Mouse (Mus musculus): ENCODE results near the gene Gm10322. TPM values are rescaled to one million over a fixed set of nuclear protein-coding genes. Genes with fewer than 3 reads are reported as not detected.

Gm10322 gene
- polyA plus RNA-seq, 1 experiment from 2014 or later = not detected

DNA sequence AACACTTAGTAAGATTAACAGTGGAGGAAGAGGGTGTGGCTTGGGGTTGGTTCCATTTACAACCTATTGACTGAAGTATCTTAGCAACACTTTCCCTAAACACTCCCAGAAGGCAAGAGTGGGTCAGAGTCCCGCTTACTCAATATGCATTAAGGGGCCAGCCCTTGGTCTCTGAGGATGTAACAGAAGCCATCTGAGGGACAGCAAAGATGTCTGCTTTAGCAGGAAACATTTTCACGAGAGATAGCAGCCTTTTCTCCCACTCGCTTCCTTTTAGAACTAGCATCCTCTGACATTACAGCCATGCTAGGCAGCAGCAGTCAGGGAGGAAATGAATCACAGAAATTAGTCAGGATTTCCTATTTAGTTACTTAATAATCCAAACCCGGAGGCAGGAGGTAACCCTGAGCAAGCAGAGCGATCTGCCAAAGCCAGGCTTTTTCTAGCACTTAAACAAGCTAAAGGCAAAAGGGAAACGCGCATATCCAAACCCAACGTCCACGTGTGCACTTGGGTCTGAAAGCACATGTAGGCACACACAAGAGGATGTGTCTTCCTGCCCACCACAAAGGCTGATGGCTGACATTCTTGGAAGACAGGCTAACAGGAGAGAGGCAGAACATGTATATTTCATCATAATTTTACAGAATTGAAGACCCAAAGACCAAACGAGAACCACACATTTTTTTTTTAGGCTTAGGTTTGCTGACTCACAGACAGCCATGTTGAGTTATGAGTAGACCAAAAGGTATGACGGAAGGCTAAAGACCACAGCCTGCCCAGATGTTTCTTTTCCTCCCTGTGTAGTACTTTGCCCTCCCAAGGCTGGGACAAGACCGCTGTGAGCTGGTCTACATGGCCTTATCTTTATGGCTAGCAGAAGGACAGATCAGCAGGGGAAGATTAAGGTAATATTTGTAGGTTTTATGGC lies 37.7 kb upstream of the Gm10322 start:
- H3K4me1 ChIP-seq (replicated peaks; ENCODE audit: control insufficient read depth, insufficient read depth, low read length) = 0 out of 2 replicates have a peak, but pooled peaks cover 7% of the 10 kb centered on the region
- H3K9ac ChIP-seq = no peak overlapping the region
- no peak for ATAC-seq (ENCODE audit: low FRiP score)
- H3K9me3 ChIP-seq (ENCODE audit: control insufficient read depth, low read length) = peaks cover 12% of the 10 kb centered on the region
- no peaks in the 10 kb centered on the region for H3K27me3 ChIP-seq (ENCODE audit: control insufficient read depth, insufficient read depth, low read length)
- H3K36me3 ChIP-seq (replicated peaks; ENCODE audit: control insufficient read depth, insufficient read depth) = no peaks in the 10 kb centered on the region
- DNase-seq (ENCODE audit: low spot score) = no peak
- H3K4me3 ChIP-seq (replicated peaks; ENCODE audit: low read length) = no peak overlapping the region
- 63% methylated on average over 12 of the region's 12 CpGs for WGBS
- no peak overlapping the region for H3K4me2 ChIP-seq (replicated peaks)
- no peak overlapping the region for H3K27ac ChIP-seq

DNA sequence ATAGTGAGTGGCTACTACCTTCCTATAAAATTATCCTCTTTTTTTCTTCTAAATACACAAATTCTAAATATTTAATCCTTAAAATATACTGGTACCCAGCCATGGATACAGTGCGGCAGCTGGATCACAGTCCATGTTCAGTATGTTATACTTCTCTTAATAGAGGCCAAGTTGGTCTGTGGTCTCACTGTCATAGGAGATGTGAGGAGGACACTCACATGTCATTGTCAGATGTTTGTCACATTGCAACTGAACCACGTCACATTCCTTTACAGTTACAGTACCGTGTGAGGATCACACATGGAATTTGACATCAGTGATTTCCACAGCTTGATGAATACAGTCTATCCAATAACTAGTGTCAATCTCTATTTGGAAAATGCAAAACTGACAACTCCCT lies 36.2 kb upstream of the Gm10322 start:
- no peaks in the 10 kb centered on the region for H3K27me3 ChIP-seq (ENCODE audit: control insufficient read depth, insufficient read depth, low read length)
- H3K9me3 ChIP-seq (ENCODE audit: control insufficient read depth, low read length) = no peaks in the 10 kb centered on the region
- no peak overlapping the region for H3K4me3 ChIP-seq (replicated peaks; ENCODE audit: low read length)
- no peak overlapping the region for H3K27ac ChIP-seq
- H3K36me3 ChIP-seq (replicated peaks; ENCODE audit: control insufficient read depth, insufficient read depth) = no peaks in the 10 kb centered on the region
- ATAC-seq (ENCODE audit: low FRiP score) (no peak), DNase-seq (ENCODE audit: low spot score) (no peak)
- 0 out of 2 replicates have a peak, but pooled peaks cover 7% of the 10 kb centered on the region for H3K4me1 ChIP-seq (replicated peaks; ENCODE audit: control insufficient read depth, insufficient read depth, low read length)
- WGBS = 89% methylated on average over 3 of the region's 3 CpGs
- no peak overlapping the region for H3K9ac ChIP-seq
- no peak overlapping the region for H3K4me2 ChIP-seq (replicated peaks)

DNA sequence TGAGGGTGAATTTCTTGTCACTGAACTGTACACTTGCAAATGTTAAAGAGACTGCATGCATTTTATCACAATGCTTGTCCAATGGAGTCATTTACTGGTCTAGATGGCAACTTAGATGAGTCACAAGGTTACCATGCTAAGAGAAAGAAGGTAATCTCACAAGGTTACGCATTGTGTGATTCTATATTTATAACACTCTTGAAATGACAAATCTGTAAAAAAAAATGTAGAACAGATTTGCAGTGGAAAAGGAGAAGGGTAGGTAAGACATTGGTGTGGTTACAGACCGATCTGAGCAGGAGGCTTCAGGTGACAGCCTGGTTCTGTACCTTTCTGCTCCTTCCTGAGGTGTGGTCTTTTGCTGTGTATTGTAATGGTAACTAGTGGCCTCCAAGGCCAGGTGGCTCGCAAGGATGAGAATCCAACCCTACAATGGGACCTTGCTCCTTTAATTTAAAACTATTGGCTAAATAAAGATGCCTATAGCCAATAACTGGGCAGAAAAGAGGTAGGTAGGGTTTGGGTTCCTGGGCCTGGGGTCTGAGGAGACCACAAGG lies 35.2 kb upstream of the Gm10322 start:
- Histone ChIP-seq H3K27me3 (ENCODE audit: control insufficient read depth, insufficient read depth, low read length) (no peaks in the 10 kb centered on the region), H3K4me2 (replicated peaks) (no peak overlapping the region), H3K36me3 (replicated peaks; ENCODE audit: control insufficient read depth, insufficient read depth) (no peaks in the 10 kb centered on the region), H3K4me1 (replicated peaks; ENCODE audit: control insufficient read depth, insufficient read depth, low read length) (0 out of 2 replicates have a peak, but pooled peaks cover 7% of the 10 kb centered on the region), H3K4me3 (replicated peaks; ENCODE audit: low read length) (no peak overlapping the region), H3K9ac (no peak overlapping the region), H3K27ac (no peak overlapping the region), H3K9me3 (ENCODE audit: control insufficient read depth, low read length) (no peaks in the 10 kb centered on the region)
- 91% methylated on average over 3 of the region's 3 CpGs for WGBS
- ATAC-seq (ENCODE audit: low FRiP score) = no peak
- DNase-seq (ENCODE audit: low spot score) = no peak

- ATAC-seq (ENCODE audit: low FRiP score) (no peak), DNase-seq (ENCODE audit: low spot score) (no peak)
- no peak overlapping the region for H3K27ac ChIP-seq
- WGBS = 44% methylated on average over 1 of the region's 1 CpGs
- no peaks in the 10 kb centered on the region for H3K27me3 ChIP-seq (ENCODE audit: control insufficient read depth, insufficient read depth, low read length)
- H3K4me3 ChIP-seq (replicated peaks; ENCODE audit: low read length) = no peak overlapping the region
- H3K4me2 ChIP-seq (replicated peaks) = no peak overlapping the region
- H3K9me3 ChIP-seq (ENCODE audit: control insufficient read depth, low read length) = no peaks in the 10 kb centered on the region
- H3K9ac ChIP-seq = no peak overlapping the region
- H3K4me1 ChIP-seq (replicated peaks; ENCODE audit: control insufficient read depth, insufficient read depth, low read length) = 0 out of 2 replicates have a peak, but pooled peaks cover 7% of the 10 kb centered on the region
- no peaks in the 10 kb centered on the region for H3K36me3 ChIP-seq (replicated peaks; ENCODE audit: control insufficient read depth, insufficient read depth)
These were observed 33.9 kb upstream of the Gm10322 start for GRCm38 (mm10) chr10:59581826-59582543.

DNA sequence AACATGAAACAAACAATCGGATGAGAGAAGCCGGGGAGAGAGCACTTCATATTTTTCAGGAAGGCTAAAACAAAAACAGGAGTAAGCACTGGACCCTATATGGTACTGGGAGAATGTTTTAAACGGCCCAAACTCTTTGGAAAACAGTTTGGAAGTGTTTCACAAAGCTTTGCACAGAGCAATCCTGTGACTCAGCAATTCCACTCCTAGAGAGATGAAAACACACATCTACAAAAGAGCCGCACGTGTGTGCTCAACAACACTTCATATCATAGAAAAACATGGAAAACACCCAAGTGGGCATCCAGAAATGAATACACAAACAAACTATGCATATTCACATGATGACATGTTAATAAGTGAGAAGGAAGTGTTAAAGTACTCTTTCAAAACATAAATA lies 30.2 kb upstream of the Gm10322 start:
- 93% methylated on average over 5 of the region's 5 CpGs for WGBS
- no peak for ATAC-seq (ENCODE audit: low FRiP score)
- no peaks in the 10 kb centered on the region for H3K9me3 ChIP-seq (ENCODE audit: control insufficient read depth, low read length)

GRCm38 (mm10) chr10:59586821-59587220 lies 29.0 kb upstream of the Gm10322 start:
- Histone ChIP-seq H3K4me3 (replicated peaks; ENCODE audit: low read length) (no peak overlapping the region), H3K9me3 (ENCODE audit: control insufficient read depth, low read length) (no peaks in the 10 kb centered on the region), H3K36me3 (replicated peaks; ENCODE audit: control insufficient read depth, insufficient read depth) (no peaks in the 10 kb centered on the region), H3K9ac (no peak overlapping the region), H3K4me2 (replicated peaks) (no peak overlapping the region), H3K4me1 (replicated peaks; ENCODE audit: control insufficient read depth, insufficient read depth, low read length) (no peaks in the 10 kb centered on the region), H3K27me3 (ENCODE audit: control insufficient read depth, insufficient read depth, low read length) (no peaks in the 10 kb centered on the region), H3K27ac (no peak overlapping the region)
- ATAC-seq (ENCODE audit: low FRiP score) (no peak), DNase-seq (ENCODE audit: low spot score) (no peak)
- WGBS = 94% methylated on average over 15 of the region's 15 CpGs

More for the DNA sequence above, 30.2 kb upstream of the Gm10322 start:
- DNase-seq (ENCODE audit: low spot score) = no peak
- Histone ChIP-seq H3K4me2 (replicated peaks) (no peak overlapping the region), H3K4me1 (replicated peaks; ENCODE audit: control insufficient read depth, insufficient read depth, low read length) (no peaks in the 10 kb centered on the region), H3K36me3 (replicated peaks; ENCODE audit: control insufficient read depth, insufficient read depth) (no peaks in the 10 kb centered on the region), H3K27me3 (ENCODE audit: control insufficient read depth, insufficient read depth, low read length) (no peaks in the 10 kb centered on the region), H3K27ac (no peak overlapping the region), H3K9ac (no peak overlapping the region), H3K4me3 (replicated peaks; ENCODE audit: low read length) (no peak overlapping the region)

- ATAC-seq (ENCODE audit: low FRiP score) (no peak), DNase-seq (ENCODE audit: low spot score) (no peak)
- H3K4me3 ChIP-seq (replicated peaks; ENCODE audit: low read length) = no peak overlapping the region
- H3K9me3 ChIP-seq (ENCODE audit: control insufficient read depth, low read length) = no peaks in the 10 kb centered on the region
- no peak overlapping the region for H3K4me2 ChIP-seq (replicated peaks)
- H3K4me1 ChIP-seq (replicated peaks; ENCODE audit: control insufficient read depth, insufficient read depth, low read length) = no peaks in the 10 kb centered on the region
- H3K27ac ChIP-seq = no peak overlapping the region
- WGBS = 89% methylated on average over 7 of the region's 7 CpGs
- no peaks in the 10 kb centered on the region for H3K36me3 ChIP-seq (replicated peaks; ENCODE audit: control insufficient read depth, insufficient read depth)
- no peaks in the 10 kb centered on the region for H3K27me3 ChIP-seq (ENCODE audit: control insufficient read depth, insufficient read depth, low read length)
- H3K9ac ChIP-seq = no peak overlapping the region
These were observed 27.7 kb upstream of the Gm10322 start for GRCm38 (mm10) chr10:59588135-59588534.

- Histone ChIP-seq H3K27ac (no peak overlapping the region), H3K27me3 (ENCODE audit: control insufficient read depth, insufficient read depth, low read length) (no peaks in the 10 kb centered on the region), H3K36me3 (replicated peaks; ENCODE audit: control insufficient read depth, insufficient read depth) (no peaks in the 10 kb centered on the region), H3K4me2 (replicated peaks) (no peak overlapping the region), H3K9me3 (ENCODE audit: control insufficient read depth, low read length) (no peaks in the 10 kb centered on the region), H3K4me1 (replicated peaks; ENCODE audit: control insufficient read depth, insufficient read depth, low read length) (no peaks in the 10 kb centered on the region), H3K9ac (no peak overlapping the region), H3K4me3 (replicated peaks; ENCODE audit: low read length) (no peak overlapping the region)
- WGBS = 96% methylated on average over 7 of the region's 7 CpGs
- DNase-seq (ENCODE audit: low spot score) (no peak), ATAC-seq (ENCODE audit: low FRiP score) (no peak)
These were observed 26.4 kb upstream of the Gm10322 start for GRCm38 (mm10) chr10:59589420-59589819.

DNA sequence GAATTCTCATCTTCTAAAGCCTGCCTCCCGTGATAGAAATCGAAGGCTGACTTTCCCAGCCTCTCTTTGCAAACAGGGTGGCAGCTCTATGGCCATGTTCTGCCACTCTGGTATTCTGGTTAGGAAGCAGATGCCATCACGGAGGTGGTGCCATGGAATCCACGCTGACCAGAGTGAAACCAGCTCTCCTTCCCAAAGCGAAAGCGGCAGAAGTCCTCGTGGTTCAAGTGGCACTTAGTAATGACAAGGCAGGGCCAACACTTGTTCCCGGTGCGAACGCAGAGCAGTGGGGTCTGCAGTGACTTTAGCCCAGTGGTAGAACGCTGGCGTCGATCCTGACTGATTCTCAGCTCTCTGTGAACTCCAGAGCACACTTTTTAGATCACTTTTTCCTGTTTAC lies 26.0 kb upstream of the Gm10322 start:
- H3K36me3 ChIP-seq (replicated peaks; ENCODE audit: control insufficient read depth, insufficient read depth) = no peaks in the 10 kb centered on the region
- H3K9ac ChIP-seq = no peak overlapping the region
- ATAC-seq (ENCODE audit: low FRiP score) = no peak
- no peak overlapping the region for H3K4me3 ChIP-seq (replicated peaks; ENCODE audit: low read length)
- H3K4me2 ChIP-seq (replicated peaks) = no peak overlapping the region
- no peak overlapping the region for H3K27ac ChIP-seq
- H3K9me3 ChIP-seq (ENCODE audit: control insufficient read depth, low read length) = no peaks in the 10 kb centered on the region
- no peaks in the 10 kb centered on the region for H3K4me1 ChIP-seq (replicated peaks; ENCODE audit: control insufficient read depth, insufficient read depth, low read length)
- H3K27me3 ChIP-seq (ENCODE audit: control insufficient read depth, insufficient read depth, low read length) = no peaks in the 10 kb centered on the region
- DNase-seq (ENCODE audit: low spot score) = no peak
- WGBS = 95% methylated on average over 13 of the region's 13 CpGs
